Mouse (Mus musculus) spleen, postnatal 36 days (tissue): ENCODE data around the gene Prmt8.

Source experiments
- DNase-seq, 2 experiments: peaks; one replicate each; pipeline ENCODE4 v3.0.0; 2022; ENCODE audit warnings: low spot score in 2 of 2, mixed read lengths in 1 of 2

The Prmt8 gene

GRCm38 (mm10) chr6:127661717-127662292 lies 107.5 kb downstream of the Prmt8 start:
- DNase-seq: no peak

GRCm38 (mm10) chr6:127659966-127660365 lies 109.3 kb downstream of the Prmt8 start:
- no peak for DNase-seq

GRCm38 (mm10) chr6:127659472-127659871 lies 109.8 kb downstream of the Prmt8 start:
- no peak for DNase-seq

- no peak for DNase-seq
Measured at GRCm38 (mm10) chr6:127657152-127657551, 112.1 kb downstream of the Prmt8 start.

GRCm38 (mm10) chr6:127655988-127656387 lies 113.3 kb downstream of the Prmt8 start:
- no peak for DNase-seq

GRCm38 (mm10) chr6:127641077-127641801 lies 128.0 kb downstream of the Prmt8 start:
- no peak for DNase-seq
